Mouse (Mus musculus): Measurements from ENCODE around the gene Uqcrc2.

- TF ChIP-seq CTCF (IDR thresholded peaks at IDR 0.05; ENCODE audit: low read depth, low read length) (no peak), GATA1 (IDR thresholded peaks at IDR 0.05; ENCODE audit: borderline replicate concordance, low read length) (no peak), GATA2 (IDR thresholded peaks at IDR 0.05; ENCODE audit: borderline replicate concordance, low read depth, low read length) (no peak), TAL1 (conservative IDR thresholded peaks at IDR 0.05; ENCODE audit: low read depth, low read length) (no peak), POLR2AphosphoS5 (IDR thresholded peaks at IDR 0.05; ENCODE audit: insufficient replicate concordance, low read depth, low read length) (no peak)
These were observed 37.7 kb upstream of the Uqcrc2 start for GRCm38 (mm10) chr7:120597203-120597743.

Measured in G1E (cell line).